Mouse (Mus musculus): ENCODE results near the gene Pias1. TPM values are rescaled to one million over a fixed set of nuclear protein-coding genes. Genes with fewer than 3 reads are reported as not detected.

The Pias1 gene
- polyA plus RNA-seq (2012; ENCODE audit: insufficient read depth, low replicate concordance), result 0.74 and 1.3 TPM in 2 replicates

DNA sequence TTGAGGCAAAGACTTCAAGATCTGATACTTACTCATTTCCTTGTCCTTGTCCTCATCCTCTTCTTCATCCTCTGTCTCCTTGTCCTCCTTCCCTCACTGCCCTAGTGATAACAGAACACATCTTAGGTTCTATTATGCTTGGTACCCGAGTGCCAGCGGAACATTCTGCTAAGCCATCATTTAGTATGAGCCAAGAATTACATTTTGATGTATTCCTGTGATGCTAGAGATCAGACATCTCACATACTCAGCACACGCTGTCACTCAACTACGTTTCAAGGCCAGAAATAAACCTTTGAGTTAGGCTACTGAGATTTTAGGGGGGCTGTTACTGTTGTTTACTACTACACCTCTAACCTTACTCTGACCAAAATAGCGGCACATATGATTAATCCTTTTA, at the start of gene Pias1:
Gene Pias1 (minus strand): TSS at position 101 of the 400 bp plus-strand sequence.
- H3K9me3 ChIP-seq, result peaks cover 15% of the 10 kb centered on the region
- H3K4me1 ChIP-seq, result peaks cover 3% of the 10 kb centered on the region; the same call in 1 of the 2 replicates
- TF ChIP-seq GATA1 (IDR thresholded peaks at IDR 0.05; ENCODE audit: borderline replicate concordance, low read length) (no peak), FLI1 (IDR thresholded peaks at IDR 0.05; ENCODE audit: low read length) (no peak)
- peaks cover 6% of the 10 kb centered on the region for H3K27me3 ChIP-seq (replicated peaks)
- H3K4me3 ChIP-seq (replicated peaks), result no peak within 1 kb of the TSS
- no peaks in the 10 kb centered on the region for H3K36me3 ChIP-seq (replicated peaks; ENCODE audit: low read length)

DNA sequence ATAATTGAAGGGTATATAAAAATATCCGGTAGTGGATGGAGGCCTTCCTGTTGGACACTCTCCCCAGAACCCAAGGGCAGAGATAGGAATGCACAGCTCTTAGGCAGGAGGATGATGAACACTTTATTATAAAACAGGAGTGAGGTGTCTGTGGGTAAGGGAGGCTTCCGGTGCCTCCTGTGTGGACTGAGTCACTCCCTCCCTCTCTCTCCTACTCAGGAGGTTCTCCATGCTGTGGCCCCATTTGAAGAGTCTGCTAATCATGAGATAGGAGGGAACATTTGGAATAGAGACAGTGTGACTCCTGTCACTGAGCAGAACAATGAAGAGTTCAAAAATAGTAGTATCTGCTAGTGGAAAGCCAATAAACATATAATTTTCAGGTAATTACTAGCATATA, 47.7 kb upstream of the Pias1 start:
- Histone ChIP-seq H3K4me3 (replicated peaks) (no peak overlapping the region), H3K9me3 (peaks cover 8% of the 10 kb centered on the region), H3K27me3 (replicated peaks) (peaks cover 16% of the 10 kb centered on the region), H3K4me1 (peaks cover 7% of the 10 kb centered on the region), H3K36me3 (replicated peaks; ENCODE audit: low read length) (no peaks in the 10 kb centered on the region)
- TF ChIP-seq FLI1 (IDR thresholded peaks at IDR 0.05; ENCODE audit: low read length) (no peak), GATA1 (IDR thresholded peaks at IDR 0.05; ENCODE audit: borderline replicate concordance, low read length) (no peak)

DNA sequence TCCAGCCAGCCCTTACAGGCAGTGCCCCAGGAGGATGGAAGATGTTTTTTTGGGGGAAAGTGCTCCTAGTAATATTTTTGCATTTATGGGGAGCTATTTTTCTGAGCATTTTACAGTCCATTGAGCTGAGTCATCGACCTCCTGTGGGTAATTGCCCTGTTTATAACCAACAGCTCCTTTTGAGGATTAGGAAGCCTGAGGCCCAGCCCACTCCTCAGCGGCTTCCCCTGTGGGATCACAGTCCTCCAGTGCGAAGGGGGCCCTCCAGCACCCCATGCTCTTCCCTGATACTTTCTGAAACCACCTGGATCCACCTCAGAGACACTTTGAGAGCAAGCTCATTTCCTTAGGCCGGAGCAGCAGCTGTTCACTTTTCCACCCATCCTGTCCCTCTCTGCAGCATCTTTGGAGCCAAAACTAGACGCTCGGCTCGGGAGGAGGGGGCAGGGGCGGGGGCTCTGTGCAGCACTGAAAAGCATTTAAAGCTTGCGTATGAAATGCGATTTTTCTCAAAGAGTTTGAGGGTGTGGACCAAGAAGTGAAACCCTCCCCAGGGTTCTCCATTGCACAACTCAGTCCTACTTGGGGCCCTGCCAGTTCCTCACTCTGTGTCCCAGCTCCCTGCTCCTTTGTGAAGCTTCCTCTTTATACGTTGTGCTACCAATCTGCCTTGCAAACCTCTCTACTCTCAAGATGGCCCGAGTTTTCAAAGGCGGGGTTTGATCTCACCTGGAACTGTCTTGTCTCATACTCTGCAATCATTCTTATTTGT, 43.5 kb upstream of the Pias1 start:
- H3K27me3 ChIP-seq (replicated peaks), result peaks cover 11% of the 10 kb centered on the region
- peaks cover 7% of the 10 kb centered on the region for H3K4me1 ChIP-seq
- H3K4me3 ChIP-seq (replicated peaks), result no peak overlapping the region
- TF ChIP-seq GATA1 (IDR thresholded peaks at IDR 0.05; ENCODE audit: borderline replicate concordance, low read length) (no peak), FLI1 (IDR thresholded peaks at IDR 0.05; ENCODE audit: low read length) (no peak)
- H3K36me3 ChIP-seq (replicated peaks; ENCODE audit: low read length), result no peaks in the 10 kb centered on the region
- no peaks in the 10 kb centered on the region; the same call in 1 of the 2 replicates for H3K9me3 ChIP-seq

DNA sequence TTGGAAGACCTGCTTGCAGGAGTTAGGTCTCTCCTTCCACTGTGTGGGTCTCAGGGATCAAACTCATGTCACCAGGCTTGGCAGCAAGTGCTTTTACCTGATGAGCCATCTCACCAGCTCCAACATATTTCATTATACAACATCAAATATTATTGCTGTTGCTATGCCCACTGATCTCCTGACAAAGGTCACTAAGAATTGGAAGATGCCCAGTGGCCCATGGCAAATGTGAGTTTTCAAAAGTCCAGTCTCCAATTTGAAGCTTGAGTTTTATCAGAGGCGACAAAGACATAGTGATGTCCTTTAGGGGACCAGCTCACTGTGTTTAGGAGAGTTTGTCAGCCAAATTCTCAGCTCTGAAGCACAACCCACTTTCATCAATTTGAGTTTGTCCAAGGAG, 34.8 kb upstream of the Pias1 start:
- no peak overlapping the region for H3K4me3 ChIP-seq (replicated peaks)
- no peaks in the 10 kb centered on the region for H3K4me1 ChIP-seq
- no peak for TF ChIP-seq FLI1 (IDR thresholded peaks at IDR 0.05; ENCODE audit: low read length)
- no peak for TF ChIP-seq GATA1 (IDR thresholded peaks at IDR 0.05; ENCODE audit: borderline replicate concordance, low read length)
- no peaks in the 10 kb centered on the region for H3K36me3 ChIP-seq (replicated peaks; ENCODE audit: low read length)
- peaks cover 11% of the 10 kb centered on the region for H3K27me3 ChIP-seq (replicated peaks)
- H3K9me3 ChIP-seq, result peaks cover 19% of the 10 kb centered on the region

DNA sequence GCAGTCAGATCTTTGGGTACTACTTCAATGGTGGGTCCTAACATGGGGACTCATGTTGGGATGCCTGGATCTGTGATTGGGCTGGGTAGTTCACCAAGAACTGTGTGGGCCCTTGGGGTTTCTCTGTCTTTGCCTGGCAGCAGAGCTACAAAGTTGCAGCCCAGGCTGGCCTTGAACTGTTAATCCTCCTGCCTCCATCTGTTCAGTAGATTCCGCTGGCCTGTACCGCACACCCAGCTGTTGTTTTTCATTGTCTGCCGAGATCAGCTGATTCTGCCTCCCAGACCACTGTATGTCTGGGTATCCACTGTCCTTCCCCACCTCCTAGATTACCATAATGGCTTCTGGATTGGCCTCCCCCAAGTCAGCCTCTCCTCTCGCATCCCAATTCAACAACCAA, 19.6 kb upstream of the Pias1 start:
- Histone ChIP-seq H3K4me3 (replicated peaks) (no peak overlapping the region), H3K9me3 (no peaks in the 10 kb centered on the region), H3K27me3 (replicated peaks) (peaks cover 17% of the 10 kb centered on the region), H3K36me3 (replicated peaks; ENCODE audit: low read length) (no peaks in the 10 kb centered on the region), H3K4me1 (no peaks in the 10 kb centered on the region)
- TF ChIP-seq FLI1 (IDR thresholded peaks at IDR 0.05; ENCODE audit: low read length) (no peak), GATA1 (IDR thresholded peaks at IDR 0.05; ENCODE audit: borderline replicate concordance, low read length) (no peak)

DNA sequence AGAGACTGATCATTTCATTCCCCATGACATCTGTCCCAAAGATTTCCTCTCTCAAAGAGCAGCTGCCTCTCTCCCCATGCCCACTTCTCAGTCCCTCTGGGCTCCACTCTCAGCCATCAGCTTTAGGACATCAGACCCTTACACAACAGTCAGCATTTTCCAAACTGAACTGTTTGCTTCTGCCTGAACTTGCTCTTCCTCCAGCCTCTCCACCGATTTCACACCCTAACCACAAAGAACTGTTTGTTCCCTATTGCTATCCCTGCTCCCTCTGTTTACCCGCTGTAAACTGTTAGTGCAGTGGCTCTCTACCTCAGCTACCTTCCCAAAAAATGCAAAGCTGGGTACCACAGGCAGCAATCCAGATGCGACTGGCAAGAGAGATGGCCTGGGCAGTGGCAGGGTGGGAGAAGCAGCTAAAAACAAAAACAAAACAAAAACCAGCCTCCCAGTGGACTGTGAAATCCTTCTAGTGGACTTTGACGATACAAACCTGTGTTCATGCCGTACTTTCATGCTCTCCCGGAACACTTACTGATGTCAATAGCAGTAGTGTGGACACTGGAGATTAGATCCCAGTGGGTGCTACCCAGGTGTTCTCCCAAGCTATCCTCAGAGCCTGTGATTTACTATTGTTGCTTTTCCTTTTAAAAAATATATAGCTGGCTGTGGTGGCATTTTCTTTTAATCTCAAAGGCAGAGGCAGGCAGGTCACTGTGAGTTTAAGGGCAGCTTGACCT, 18.5 kb upstream of the Pias1 start:
- Histone ChIP-seq H3K9me3 (no peaks in the 10 kb centered on the region), H3K4me1 (no peaks in the 10 kb centered on the region), H3K4me3 (replicated peaks) (no peak overlapping the region), H3K36me3 (replicated peaks; ENCODE audit: low read length) (no peaks in the 10 kb centered on the region), H3K27me3 (replicated peaks) (peaks cover 22% of the 10 kb centered on the region)
- TF ChIP-seq FLI1 (IDR thresholded peaks at IDR 0.05; ENCODE audit: low read length), result no peak
- no peak for TF ChIP-seq GATA1 (IDR thresholded peaks at IDR 0.05; ENCODE audit: borderline replicate concordance, low read length)

DNA sequence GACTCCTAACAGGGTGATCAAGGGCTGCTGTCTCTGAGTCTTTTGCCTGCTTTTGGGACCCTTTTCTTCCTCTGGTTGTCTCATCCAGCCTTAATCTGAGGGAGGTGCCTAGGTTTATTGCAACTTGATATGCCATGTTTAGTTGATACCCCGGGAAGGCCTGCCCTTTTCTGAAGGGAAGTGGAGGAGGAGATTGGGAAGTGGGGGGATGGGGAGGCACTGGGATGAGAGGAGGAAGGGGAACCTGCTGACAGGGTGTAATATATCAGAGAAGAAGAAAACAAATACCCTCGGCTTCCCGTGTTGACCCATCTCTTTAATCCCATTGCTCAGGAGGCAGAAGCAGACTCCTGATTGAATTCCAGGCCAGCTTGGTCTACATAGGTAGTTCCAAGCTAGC, 10.8 kb upstream of the Pias1 start:
- TF ChIP-seq FLI1 (IDR thresholded peaks at IDR 0.05; ENCODE audit: low read length) (no peak), GATA1 (IDR thresholded peaks at IDR 0.05; ENCODE audit: borderline replicate concordance, low read length) (no peak)

DNA sequence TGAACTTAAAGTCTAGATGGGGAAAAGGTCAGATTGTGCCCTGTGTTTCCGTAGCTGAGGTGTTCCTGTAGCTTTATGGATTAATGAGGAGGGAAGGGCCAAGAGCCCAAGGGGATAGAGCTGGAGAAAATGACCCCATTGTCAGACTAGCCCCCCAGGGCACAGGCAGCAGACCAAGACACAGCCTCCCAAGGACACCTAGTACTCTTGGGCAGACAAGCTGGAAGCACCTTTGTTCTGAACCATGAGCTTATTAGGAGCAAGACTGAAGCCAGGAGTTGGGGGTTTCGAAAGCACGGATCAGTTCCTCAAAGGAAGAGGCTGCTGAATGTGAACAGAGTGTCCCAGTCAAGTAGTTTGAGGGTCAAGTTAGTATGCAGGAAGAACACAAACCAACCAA, 9.9 kb upstream of the Pias1 start:
- peaks cover 29% of the 10 kb centered on the region for H3K27me3 ChIP-seq (replicated peaks)
- TF ChIP-seq GATA1 (IDR thresholded peaks at IDR 0.05; ENCODE audit: borderline replicate concordance, low read length) (no peak), FLI1 (IDR thresholded peaks at IDR 0.05; ENCODE audit: low read length) (no peak)
- H3K4me3 ChIP-seq (replicated peaks), result no peak overlapping the region
- no peaks in the 10 kb centered on the region for H3K9me3 ChIP-seq
- no peaks in the 10 kb centered on the region for H3K36me3 ChIP-seq (replicated peaks; ENCODE audit: low read length)
- H3K4me1 ChIP-seq, result peaks cover 4% of the 10 kb centered on the region; the same call in 1 of the 2 replicates

More for the DNA sequence above, 10.8 kb upstream of the Pias1 start:
- no peaks in the 10 kb centered on the region for H3K36me3 ChIP-seq (replicated peaks; ENCODE audit: low read length)
- peaks cover 4% of the 10 kb centered on the region; the same call in 1 of the 2 replicates for H3K4me1 ChIP-seq
- no peak overlapping the region for H3K4me3 ChIP-seq (replicated peaks)
- H3K27me3 ChIP-seq (replicated peaks), result peaks cover 26% of the 10 kb centered on the region
- H3K9me3 ChIP-seq, result no peaks in the 10 kb centered on the region

DNA sequence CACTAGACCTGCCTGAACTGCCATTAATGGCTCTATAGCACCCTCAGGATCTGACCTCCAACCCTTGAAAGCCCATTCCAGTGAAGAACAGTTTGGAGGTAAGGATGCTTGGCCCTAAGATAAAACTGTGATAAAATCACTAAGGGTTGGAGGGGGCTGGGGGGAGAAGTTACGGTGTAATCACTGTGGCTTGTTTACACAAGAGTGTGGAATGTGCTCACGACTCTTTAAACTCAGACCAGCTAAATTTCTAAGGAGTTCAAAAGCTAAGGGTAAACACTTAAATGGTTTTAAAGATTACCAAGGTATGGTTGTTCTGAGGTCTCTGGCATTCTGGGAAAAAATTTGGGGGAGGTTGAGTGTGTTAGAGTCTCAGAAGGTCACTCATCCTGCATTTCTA, 7.5 kb upstream of the Pias1 start:
- TF ChIP-seq FLI1 (IDR thresholded peaks at IDR 0.05; ENCODE audit: low read length), result no peak
- no peak for TF ChIP-seq GATA1 (IDR thresholded peaks at IDR 0.05; ENCODE audit: borderline replicate concordance, low read length)
- peaks cover 23% of the 10 kb centered on the region for H3K27me3 ChIP-seq (replicated peaks)
- no peaks in the 10 kb centered on the region for H3K36me3 ChIP-seq (replicated peaks; ENCODE audit: low read length)
- H3K4me3 ChIP-seq (replicated peaks), result no peak overlapping the region
- peaks cover 4% of the 10 kb centered on the region; the same call in 1 of the 2 replicates for H3K4me1 ChIP-seq
- no peaks in the 10 kb centered on the region for H3K9me3 ChIP-seq

DNA sequence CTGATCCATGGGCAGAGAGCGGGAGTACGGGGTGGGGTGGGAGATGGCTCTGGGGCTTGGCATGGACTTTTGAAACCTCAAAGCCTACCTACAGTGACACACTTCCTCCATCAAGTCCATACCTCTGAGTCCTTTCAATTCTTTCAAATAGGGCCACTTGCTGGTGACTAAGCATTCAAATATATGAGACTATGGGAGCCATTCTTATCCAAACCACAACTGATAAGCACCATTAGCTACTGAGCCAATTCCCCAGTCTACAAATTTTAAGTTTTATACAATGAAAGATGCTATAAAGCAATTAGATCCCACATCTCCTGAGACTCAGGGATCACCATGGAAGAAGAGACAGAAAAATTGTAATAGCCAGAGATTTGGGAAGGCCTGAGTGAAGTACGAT, 2.4 kb upstream of the Pias1 start:
- peaks cover 14% of the 10 kb centered on the region for H3K27me3 ChIP-seq (replicated peaks)
- H3K9me3 ChIP-seq, result peaks cover 15% of the 10 kb centered on the region
- TF ChIP-seq FLI1 (IDR thresholded peaks at IDR 0.05; ENCODE audit: low read length) (no peak), GATA1 (IDR thresholded peaks at IDR 0.05; ENCODE audit: borderline replicate concordance, low read length) (no peak)
- H3K36me3 ChIP-seq (replicated peaks; ENCODE audit: low read length), result no peaks in the 10 kb centered on the region
- H3K4me1 ChIP-seq, result peaks cover 3% of the 10 kb centered on the region; the same call in 1 of the 2 replicates
- H3K4me3 ChIP-seq (replicated peaks), result no peak overlapping the region

Data from megakaryocyte, embryonic 14.5 days (primary cell).